Mouse (Mus musculus): ENCODE data around the gene Sgms2.

DNA sequence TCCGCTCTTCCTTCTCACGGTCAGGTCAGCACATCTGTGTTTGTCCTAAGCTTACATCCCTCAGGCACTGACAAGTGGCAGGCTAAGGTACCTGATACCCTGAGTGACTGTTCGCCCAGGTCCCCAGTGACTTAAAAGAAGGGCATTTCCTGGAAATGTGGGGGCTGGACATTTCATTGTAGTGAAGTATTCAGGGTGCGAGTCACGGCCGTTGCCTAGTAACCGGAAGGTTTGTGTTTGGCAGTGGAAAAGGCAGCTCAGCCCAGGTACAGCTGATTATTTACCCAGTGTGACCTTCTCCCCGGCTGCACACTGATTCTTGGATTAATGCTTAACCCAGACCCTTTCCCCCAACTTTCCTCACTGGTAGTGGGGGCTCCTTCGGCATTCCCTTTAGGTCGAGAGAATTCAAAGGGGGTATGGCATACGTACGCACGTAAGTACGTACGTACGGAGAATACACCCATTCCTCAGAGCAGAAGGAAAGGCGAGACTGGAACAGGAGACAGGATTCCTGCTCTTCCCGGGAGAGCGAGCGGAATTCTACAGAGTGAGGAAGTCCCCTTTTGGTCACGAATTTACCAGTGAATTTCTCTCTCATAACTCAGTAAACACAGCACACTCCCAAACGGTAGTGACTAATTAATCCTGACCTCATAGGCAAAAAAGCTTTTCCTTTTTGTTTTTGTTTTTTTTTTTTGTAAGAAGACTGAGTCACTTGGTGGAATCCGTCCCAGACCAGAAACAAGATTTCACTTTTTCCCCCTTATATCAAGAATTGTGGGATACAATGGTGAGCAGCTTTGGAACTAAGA is 126.4 kb downstream of the Sgms2 start:
- TF ChIP-seq EP300 (IDR thresholded peaks at IDR 0.05) (no peak), CTCF (IDR thresholded peaks at IDR 0.05) (no peak)

Data from lung, postnatal 0 days (tissue).